Mouse (Mus musculus) myocyte (in vitro differentiated cells): Measurements from ENCODE around the gene Sike1. TPM values are rescaled to one million over a fixed set of nuclear protein-coding genes. Genes with fewer than 3 reads are reported as not detected.
A peak's percentile ranks its signal among the peaks of the same experiment; 100 is the strongest.

Source experiments
- H3K27me3 ChIP-seq: one replicate; pipeline ENCODE4 v1.6.1; 2011; ENCODE audit not compliant: control insufficient read depth, insufficient read depth, insufficient read length
- H3K36me3 ChIP-seq: one replicate; pipeline ENCODE4 v1.6.1; 2011; ENCODE audit not compliant: control insufficient read depth, insufficient read depth
- H3K4me2 ChIP-seq: one replicate; pipeline ENCODE4 v1.6.1; 2011; ENCODE audit warnings: low read depth, control low read depth
- H3K4me3 ChIP-seq: one replicate; pipeline ENCODE4 v1.5.1; 2011; ENCODE audit warnings: mild to moderate bottlenecking, control low read depth, moderate library complexity
- H3K79me2 ChIP-seq: one replicate; pipeline ENCODE4 v1.6.1; 2011; ENCODE audit not compliant: control insufficient read depth, insufficient read depth
- H3ac ChIP-seq: one replicate; pipeline ENCODE4 v1.6.1; 2011; ENCODE audit not compliant: control insufficient read depth, insufficient read length
- CEBPB ChIP-seq: IDR thresholded peaks from 2 replicates; pipeline ENCODE4 v1.6.1; 2011; ENCODE audit warnings: mild to moderate bottlenecking, moderate library complexity; ENCODE audit not compliant: poor library complexity, insufficient read depth, severe bottlenecking
- E2F4 ChIP-seq: IDR thresholded peaks from one replicate; pipeline ENCODE4 v1.6.1; 2011; ENCODE audit warnings: mild to moderate bottlenecking, control low read depth, moderate library complexity; ENCODE audit not compliant: insufficient read depth
- MAX ChIP-seq: IDR thresholded peaks from one replicate; pipeline ENCODE4 v1.6.1; 2011; ENCODE audit warnings: low read depth, mild to moderate bottlenecking, control low read depth
- MYOD1 ChIP-seq, 3 experiments: IDR thresholded peaks; one replicate each; pipeline ENCODE4 v1.6.1; 2011; ENCODE audit warnings: control low read depth in 2 of 3, low read depth in 2 of 3, mild to moderate bottlenecking in 2 of 3, moderate library complexity in 1 of 3; ENCODE audit not compliant: insufficient read length in 2 of 3, control insufficient read depth in 1 of 3
- MYOG ChIP-seq, 3 experiments: IDR thresholded peaks; one replicate each; pipeline ENCODE4 v1.6.1; 2011; ENCODE audit warnings: control low read depth in 2 of 3, low read depth in 2 of 3, mild to moderate bottlenecking in 2 of 3; ENCODE audit not compliant: insufficient read length in 2 of 3, control insufficient read depth in 1 of 3, insufficient read depth in 1 of 3
- POLR2A ChIP-seq: IDR thresholded peaks from one replicate; pipeline ENCODE4 v1.6.1; 2011; ENCODE audit warnings: low read depth, mild to moderate bottlenecking, control low read depth, moderate library complexity; ENCODE audit not compliant: insufficient read length
- POLR2AphosphoS2 ChIP-seq: IDR thresholded peaks from one replicate; pipeline ENCODE4 v1.6.1; 2011; ENCODE audit warnings: low read depth, control low read depth; ENCODE audit not compliant: insufficient read length
- REST ChIP-seq: IDR thresholded peaks from one replicate; pipeline ENCODE4 v1.6.1; 2011; ENCODE audit warnings: mild to moderate bottlenecking, control low read depth, moderate library complexity; ENCODE audit not compliant: insufficient read depth, insufficient read length
- SRF ChIP-seq: IDR thresholded peaks from one replicate; pipeline ENCODE4 v1.6.1; 2011; ENCODE audit warnings: low read depth; ENCODE audit not compliant: control insufficient read depth, insufficient read length
- TCF12 ChIP-seq: IDR thresholded peaks from one replicate; pipeline ENCODE4 v1.6.1; 2011; ENCODE audit warnings: mild to moderate bottlenecking, control low read depth; ENCODE audit not compliant: poor library complexity, insufficient read depth, severe bottlenecking
- TCF3 ChIP-seq: IDR thresholded peaks from one replicate; pipeline ENCODE4 v1.6.1; 2011; ENCODE audit warnings: low read depth, control low read depth; ENCODE audit not compliant: insufficient read length
- USF1 ChIP-seq: IDR thresholded peaks from one replicate; pipeline ENCODE4 v1.6.1; 2011; ENCODE audit warnings: low read depth, mild to moderate bottlenecking, control low read depth, moderate library complexity
- polyA plus RNA-seq: library from polyadenylated mRNA; unstranded; fragments of >200 nt; fragmentation: generic; extraction: Trizol; gene quantifications from one replicate; pipeline ENCODE4 v1.2.1, GENCODE M21; 2012; ENCODE audit warnings: missing spikeins

Sike1 gene
- 27.0 TPM for polyA plus RNA-seq

DNA sequence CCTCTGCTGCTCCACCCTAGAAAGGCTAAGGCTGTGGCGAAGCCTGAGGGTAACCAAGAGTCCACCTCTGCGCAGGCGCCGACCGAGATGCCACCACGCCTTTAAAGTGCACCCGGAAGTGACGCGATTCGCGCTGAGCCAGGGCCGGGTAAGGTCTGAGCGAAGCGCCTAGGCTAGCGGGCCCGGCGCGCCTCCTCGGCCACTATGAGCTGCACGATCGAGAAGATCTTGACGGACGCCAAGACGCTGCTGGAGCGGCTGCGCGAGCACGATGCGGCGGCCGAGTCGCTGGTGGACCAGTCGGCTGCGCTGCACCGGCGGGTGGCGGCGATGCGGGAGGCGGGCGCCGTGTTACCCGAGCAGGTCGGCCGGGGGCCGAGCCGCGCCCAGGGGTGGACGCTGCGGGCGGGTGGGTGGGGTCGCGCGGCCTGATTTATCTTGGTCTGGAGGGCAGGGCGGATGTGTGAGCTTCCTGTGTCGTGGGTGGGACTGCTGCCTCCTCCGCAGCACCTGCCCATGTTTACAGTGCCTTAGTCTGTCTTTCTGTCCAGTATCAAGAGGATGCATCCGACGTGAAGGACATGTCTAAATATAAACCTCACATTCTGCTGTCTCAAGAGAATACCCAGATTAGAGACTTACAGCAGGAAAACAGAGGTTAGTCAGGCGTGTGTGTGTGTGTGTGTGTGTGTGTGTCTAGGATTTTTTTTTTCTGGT, at the start of gene Sike1:
TSS of gene Sike1 (plus strand) at position 104 of the 717 bp plus-strand sequence.
- peak in 1 of 3 experiments; percentile 84 for TF ChIP-seq MYOG (IDR thresholded peaks at IDR 0.05; ENCODE audit: control insufficient read depth in 1 of 3, insufficient read depth in 1 of 3, insufficient read length in 2 of 3, low read depth in 2 of 3)
- peak; percentile 95 for TF ChIP-seq POLR2A
- TF ChIP-seq MAX: no peak
- TF ChIP-seq TCF3: peak; percentile 39
- TF ChIP-seq TCF12: peak; percentile 49
- peak; percentile 92 for TF ChIP-seq SRF
- TF ChIP-seq CEBPB: no peak
- peak in 2 of 3 experiments; percentile 76 to 91 for TF ChIP-seq MYOD1 (IDR thresholded peaks at IDR 0.05; ENCODE audit: control insufficient read depth in 1 of 3, insufficient read length in 2 of 3, low read depth in 2 of 3)
- TF ChIP-seq POLR2AphosphoS2: peak; percentile 93
- no peak for TF ChIP-seq REST
- TF ChIP-seq USF1: no peak
- Histone ChIP-seq H3K4me2 (peak within 1 kb of the TSS; percentile 95), H3K4me3 (peak within 1 kb of the TSS; percentile 45), H3K79me2 (peaks cover 15% of the 10 kb centered on the region), H3K27me3 (no peaks in the 10 kb centered on the region), H3K36me3 (peaks cover 23% of the 10 kb centered on the region), H3ac (peak within 1 kb of the TSS; percentile 63)

DNA sequence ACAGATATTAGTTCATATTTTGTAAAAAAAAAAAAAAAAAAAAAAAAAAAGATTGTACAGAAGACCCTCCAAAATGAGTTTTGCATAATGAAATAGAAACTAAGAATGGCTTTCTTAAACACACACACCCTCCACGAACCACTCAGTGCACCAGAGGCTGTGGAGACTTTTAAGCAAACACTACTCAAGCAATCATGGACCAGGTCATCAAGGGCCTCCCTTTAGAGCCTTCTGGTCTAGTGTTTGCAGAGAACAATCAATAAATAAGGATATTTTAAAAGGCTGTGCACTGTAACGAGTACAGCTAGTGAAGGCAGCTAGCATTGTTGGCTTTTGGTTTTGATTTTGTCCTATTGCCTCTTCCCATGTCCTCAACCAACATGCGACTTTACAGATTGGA, 49.2 kb upstream of the Sike1 start:
- TF ChIP-seq USF1: no peak
- no peak for TF ChIP-seq TCF12
- TF ChIP-seq CEBPB: no peak
- TF ChIP-seq SRF: no peak
- TF ChIP-seq POLR2A: no peak
- TF ChIP-seq MYOD1 (IDR thresholded peaks at IDR 0.05; ENCODE audit: control insufficient read depth in 1 of 3, insufficient read length in 2 of 3, low read depth in 2 of 3): no peak
- no peak for TF ChIP-seq POLR2AphosphoS2
- TF ChIP-seq MYOG (IDR thresholded peaks at IDR 0.05; ENCODE audit: control insufficient read depth in 1 of 3, insufficient read depth in 1 of 3, insufficient read length in 2 of 3, low read depth in 2 of 3): no peak
- no peak for TF ChIP-seq MAX
- no peak for TF ChIP-seq TCF3
- no peak for TF ChIP-seq E2F4
- no peak for TF ChIP-seq REST
- Histone ChIP-seq H3K4me3 (no peak overlapping the region), H3K27me3 (no peaks in the 10 kb centered on the region), H3K36me3 (no peaks in the 10 kb centered on the region), H3K79me2 (no peaks in the 10 kb centered on the region), H3ac (no peak overlapping the region), H3K4me2 (peak overlapping the region; percentile 55)

DNA sequence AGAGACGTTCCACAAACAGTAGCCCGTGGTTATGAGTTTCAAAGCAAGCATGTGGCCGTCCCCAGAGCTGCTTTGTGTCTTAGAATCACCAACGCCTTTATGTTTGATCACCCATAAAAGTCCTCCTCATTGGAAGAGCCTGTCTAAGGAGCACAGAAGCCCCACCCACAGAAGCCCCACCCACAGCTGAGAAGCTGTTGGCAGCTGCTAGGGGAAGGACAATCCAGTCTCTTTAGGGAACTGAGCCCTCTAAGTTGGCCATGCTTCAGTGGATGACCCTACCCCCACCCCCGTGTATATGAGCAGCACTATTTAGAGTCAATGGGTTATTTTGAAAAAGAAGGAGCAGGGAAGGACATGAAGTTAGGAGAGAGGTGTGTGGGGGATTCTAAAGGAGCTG, 48.6 kb upstream of the Sike1 start:
- Histone ChIP-seq H3K4me2 (peak overlapping the region; percentile 55), H3K4me3 (no peak overlapping the region), H3ac (no peak overlapping the region), H3K27me3 (no peaks in the 10 kb centered on the region), H3K36me3 (no peaks in the 10 kb centered on the region), H3K79me2 (no peaks in the 10 kb centered on the region)
- no peak for TF ChIP-seq TCF12
- TF ChIP-seq POLR2A: peak; percentile 22
- no peak for TF ChIP-seq SRF
- no peak for TF ChIP-seq USF1
- TF ChIP-seq E2F4: no peak
- no peak for TF ChIP-seq TCF3
- TF ChIP-seq POLR2AphosphoS2: no peak
- TF ChIP-seq MAX: no peak
- no peak for TF ChIP-seq CEBPB
- TF ChIP-seq REST: no peak
- no peak for TF ChIP-seq MYOG (IDR thresholded peaks at IDR 0.05; ENCODE audit: control insufficient read depth in 1 of 3, insufficient read depth in 1 of 3, insufficient read length in 2 of 3, low read depth in 2 of 3)
- TF ChIP-seq MYOD1 (IDR thresholded peaks at IDR 0.05; ENCODE audit: control insufficient read depth in 1 of 3, insufficient read length in 2 of 3, low read depth in 2 of 3): peak in 1 of 3 experiments; percentile 23

DNA sequence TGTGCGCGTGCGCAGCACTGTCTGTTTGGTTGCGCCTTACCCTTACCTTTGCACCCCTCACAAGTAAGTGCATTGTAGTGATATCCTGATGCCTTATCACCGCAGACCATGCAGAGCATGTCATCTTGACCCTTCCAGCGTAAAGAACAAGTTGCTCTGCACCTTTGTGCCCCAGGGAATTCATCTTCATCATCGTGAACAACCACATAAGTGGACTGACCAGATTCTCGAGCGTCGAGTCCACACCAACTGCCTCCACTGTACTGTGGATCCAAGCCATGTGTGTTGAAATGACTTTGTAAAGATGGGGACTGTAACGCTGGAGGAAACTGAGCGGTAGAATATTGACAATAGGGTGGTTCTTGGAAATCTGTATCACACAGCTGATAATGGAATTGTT, 41.0 kb upstream of the Sike1 start:
- peak overlapping the region; percentile 24 for H3K4me2 ChIP-seq
- H3ac ChIP-seq: no peak overlapping the region
- no peaks in the 10 kb centered on the region for H3K36me3 ChIP-seq
- H3K27me3 ChIP-seq: no peaks in the 10 kb centered on the region
- TF ChIP-seq REST: no peak
- no peak for TF ChIP-seq TCF12
- TF ChIP-seq TCF3: no peak
- no peak for TF ChIP-seq MYOG (IDR thresholded peaks at IDR 0.05; ENCODE audit: control insufficient read depth in 1 of 3, insufficient read depth in 1 of 3, insufficient read length in 2 of 3, low read depth in 2 of 3)
- no peak for TF ChIP-seq POLR2A
- TF ChIP-seq MYOD1 (IDR thresholded peaks at IDR 0.05; ENCODE audit: control insufficient read depth in 1 of 3, insufficient read length in 2 of 3, low read depth in 2 of 3): no peak
- no peak for TF ChIP-seq CEBPB
- TF ChIP-seq USF1: no peak
- no peak for TF ChIP-seq POLR2AphosphoS2
- TF ChIP-seq MAX: no peak
- no peaks in the 10 kb centered on the region for H3K79me2 ChIP-seq
- no peak overlapping the region for H3K4me3 ChIP-seq
